Mouse (Mus musculus): ENCODE results near the gene Maoa. TPM values are rescaled to one million over a fixed set of nuclear protein-coding genes. Genes with fewer than 3 reads are reported as not detected.

Gene Maoa
- polyA plus RNA-seq (2011; ENCODE audit: insufficient read length, low read depth, missing spikeins), result 38.2 and 46.8 TPM in 2 replicates

- Histone ChIP-seq H3K4me1 (ENCODE audit: control insufficient read depth, insufficient read depth, low read length) (no peaks in the 10 kb centered on the region), H3K4me3 (ENCODE audit: insufficient read depth, low read length) (peak within 1 kb of the TSS; percentile 73), H3K27ac (ENCODE audit: insufficient read depth, low read length) (peak within 1 kb of the TSS; percentile 72)
- TF ChIP-seq CTCF (IDR thresholded peaks at IDR 0.05; ENCODE audit: borderline replicate concordance, insufficient read depth, low read length) (no peak), POLR2A (IDR thresholded peaks at IDR 0.05; ENCODE audit: low read depth, low read length) (peak; percentile 75)
These were observed at the start of gene Maoa for GRCm38 (mm10) chrX:16619034-16619929. Gene Maoa, plus strand, starts transcription at chrX:16619698.

GRCm38 (mm10) chrX:16618225-16619033 is 1.1 kb upstream of the Maoa start:
- Histone ChIP-seq H3K4me1 (ENCODE audit: control insufficient read depth, insufficient read depth, low read length) (no peaks in the 10 kb centered on the region), H3K4me3 (ENCODE audit: insufficient read depth, low read length) (peak overlapping the region; percentile 64), H3K27ac (ENCODE audit: insufficient read depth, low read length) (peak overlapping the region; percentile 93)
- TF ChIP-seq POLR2A (IDR thresholded peaks at IDR 0.05; ENCODE audit: low read depth, low read length), result peak; percentile 35
- no peak for TF ChIP-seq CTCF (IDR thresholded peaks at IDR 0.05; ENCODE audit: borderline replicate concordance, insufficient read depth, low read length)

GRCm38 (mm10) chrX:16656511-16656910 is 37.0 kb downstream of the Maoa start:
- TF ChIP-seq CTCF (IDR thresholded peaks at IDR 0.05; ENCODE audit: borderline replicate concordance, insufficient read depth, low read length), result no peak
- TF ChIP-seq POLR2A (IDR thresholded peaks at IDR 0.05; ENCODE audit: low read depth, low read length), result no peak
- Histone ChIP-seq H3K4me1 (ENCODE audit: control insufficient read depth, insufficient read depth, low read length) (no peaks in the 10 kb centered on the region), H3K4me3 (ENCODE audit: insufficient read depth, low read length) (no peak overlapping the region), H3K27ac (ENCODE audit: insufficient read depth, low read length) (no peak overlapping the region)

GRCm38 (mm10) chrX:16706094-16706493 is 86.6 kb downstream of the Maoa start:
- Histone ChIP-seq H3K4me3 (ENCODE audit: insufficient read depth, low read length) (no peak overlapping the region), H3K27ac (ENCODE audit: insufficient read depth, low read length) (no peak overlapping the region), H3K4me1 (ENCODE audit: control insufficient read depth, insufficient read depth, low read length) (no peaks in the 10 kb centered on the region)
- TF ChIP-seq CTCF (IDR thresholded peaks at IDR 0.05; ENCODE audit: borderline replicate concordance, insufficient read depth, low read length), result no peak
- no peak for TF ChIP-seq POLR2A (IDR thresholded peaks at IDR 0.05; ENCODE audit: low read depth, low read length)

GRCm38 (mm10) chrX:16714033-16714432 is 94.5 kb downstream of the Maoa start:
- H3K4me1 ChIP-seq (ENCODE audit: control insufficient read depth, insufficient read depth, low read length), result no peaks in the 10 kb centered on the region

More at GRCm38 (mm10) chrX:16714033-16714432, 94.5 kb downstream of the Maoa start:
- Histone ChIP-seq H3K4me3 (ENCODE audit: insufficient read depth, low read length) (no peak overlapping the region), H3K27ac (ENCODE audit: insufficient read depth, low read length) (peak overlapping the region; percentile 40)
- no peak for TF ChIP-seq CTCF (IDR thresholded peaks at IDR 0.05; ENCODE audit: borderline replicate concordance, insufficient read depth, low read length)
- TF ChIP-seq POLR2A (IDR thresholded peaks at IDR 0.05; ENCODE audit: low read depth, low read length), result no peak

Other genes with a start within 250 kb of the Maoa start
- gene Cypt1, start 96.8 kb upstream of the Maoa start, polyA plus RNA-seq (2011; ENCODE audit: insufficient read length, low read depth, missing spikeins), result not detected in 2 replicates
- 8.3 and 9.2 TPM in 2 replicates for gene Maob, start 197.7 kb downstream of the Maoa start, polyA plus RNA-seq (2011; ENCODE audit: insufficient read length, low read depth, missing spikeins)

Measured in embryonic fibroblast, embryonic 13.5 days (primary cell).